Mouse (Mus musculus): ENCODE data around the gene Adap1. TPM values are rescaled to one million over a fixed set of nuclear protein-coding genes. Genes with fewer than 3 reads are reported as not detected.

Gene Adap1
- total RNA-seq, 1 experiment, result 65.0 TPM

DNA sequence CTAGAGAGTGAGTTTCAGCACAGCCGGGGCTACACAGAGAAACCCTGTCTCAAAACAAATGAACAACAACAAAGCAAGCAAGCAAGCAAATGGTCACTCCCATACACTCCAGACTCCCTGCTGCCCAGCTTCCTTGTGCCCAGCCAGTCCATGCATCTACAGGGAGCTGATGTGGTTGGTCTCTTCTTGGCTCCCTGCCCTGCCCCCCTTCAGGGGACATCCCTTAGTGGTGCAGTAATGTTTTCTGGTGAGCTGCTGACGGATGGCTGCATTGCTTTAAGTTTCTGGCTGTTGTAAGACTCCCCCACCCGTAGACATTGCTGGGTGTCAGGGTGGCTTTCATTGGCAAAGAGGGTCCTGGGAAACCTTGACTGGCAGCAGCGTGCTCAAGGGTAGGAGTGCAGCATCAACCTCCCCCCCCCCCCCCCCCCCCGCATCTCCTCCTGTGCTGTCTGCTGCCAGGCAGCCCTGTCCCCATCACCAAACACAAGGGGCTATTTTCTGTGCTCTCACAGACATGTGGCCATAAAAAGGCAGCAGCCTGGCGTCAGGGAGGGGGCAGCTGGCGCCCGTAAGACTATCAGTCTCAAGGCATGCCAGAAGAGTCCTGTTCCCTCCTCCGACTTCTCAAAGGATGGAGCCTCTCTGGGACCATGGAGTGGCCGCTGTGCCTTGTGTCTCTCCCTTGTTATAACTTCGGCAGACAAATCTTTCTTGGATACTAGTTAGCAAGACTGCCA is 43.9 kb downstream of the Adap1 start:
- in situ Hi-C loops (cut with MboI; ENCODE audit: low sequenced_read_pairs in 2 of 2, unreplicated experiment in 2 of 2), result no loop called here
- H3K27ac ChIP-seq (ENCODE audit: insufficient read depth, low read depth, low read length, poor library complexity, severe bottlenecking), result no peak overlapping the region

DNA sequence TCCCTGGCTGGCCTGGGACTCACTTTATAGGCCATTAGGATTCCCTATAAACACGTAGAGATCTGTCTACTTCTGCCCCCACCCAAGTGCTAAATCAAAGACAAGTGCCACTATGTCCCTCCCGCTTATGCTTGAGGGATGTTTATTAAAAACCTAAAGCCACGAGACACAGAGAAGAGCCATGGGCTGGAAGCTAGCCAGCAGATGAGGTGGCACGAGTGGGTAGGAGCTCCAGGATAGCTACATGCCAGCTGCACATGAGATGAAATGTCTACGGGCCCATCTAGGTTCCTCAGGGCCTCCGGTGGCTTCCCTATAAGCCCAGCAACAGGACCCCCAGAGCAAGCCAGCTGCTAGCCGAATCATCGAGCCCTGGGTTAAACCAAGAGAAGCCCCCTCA is 48.1 kb downstream of the Adap1 start:
- no peak overlapping the region for H3K9ac ChIP-seq (ENCODE audit: insufficient read depth, low read depth, low read length, poor library complexity, severe bottlenecking)
- in situ Hi-C loops (cut with MboI; ENCODE audit: low sequenced_read_pairs in 2 of 2, unreplicated experiment in 2 of 2), result no loop called here
- no peaks in the 10 kb centered on the region for H3K9me3 ChIP-seq (ENCODE audit: control insufficient read depth, insufficient read depth, low read depth, low read length)
- TF ChIP-seq HCFC1 (IDR thresholded peaks at IDR 0.05; ENCODE audit: borderline replicate concordance, insufficient read depth, low read length), result no peak
- TF ChIP-seq MAFK (IDR thresholded peaks at IDR 0.05; ENCODE audit: insufficient read depth, low read depth, low read length), result no peak
- no peak for TF ChIP-seq CHD2 (IDR thresholded peaks at IDR 0.05; ENCODE audit: low read depth, low read length)
- TF ChIP-seq ZC3H11A (IDR thresholded peaks at IDR 0.05; ENCODE audit: borderline replicate concordance, low read depth, low read length), result no peak
- TF ChIP-seq ZNF384 (IDR thresholded peaks at IDR 0.05; ENCODE audit: low read depth, low read length), result no peak
- no peak overlapping the region for H3K27ac ChIP-seq (ENCODE audit: insufficient read depth, low read depth, low read length, poor library complexity, severe bottlenecking)
- H3K36me3 ChIP-seq (ENCODE audit: control insufficient read depth, insufficient read depth, low read length, poor library complexity, severe bottlenecking), result peaks cover 11% of the 10 kb centered on the region; the same call in 1 of the 2 replicates
- DNase-seq (ENCODE audit: low read depth, low spot score), result no peak
- H3K4me1 ChIP-seq (ENCODE audit: control insufficient read depth in 2 of 2, insufficient read depth in 2 of 2, low read length in 2 of 2, poor library complexity in 1 of 2), result peaks cover 0 to 20% of the 10 kb centered on the region in 2 experiments; a peak in 1 of 4 replicates
- no peak overlapping the region for H3K4me3 ChIP-seq (ENCODE audit: insufficient read depth in 1 of 2, low read depth in 1 of 2, low read length in 2 of 2, poor library complexity in 1 of 2, severe bottlenecking in 1 of 2)

More for the DNA sequence above, 43.9 kb downstream of the Adap1 start:
- Histone ChIP-seq H3K4me1 (ENCODE audit: control insufficient read depth in 2 of 2, insufficient read depth in 2 of 2, low read length in 2 of 2, poor library complexity in 1 of 2) (peaks cover 0 to 28% of the 10 kb centered on the region in 2 experiments; a peak in 2 of 4 replicates), H3K4me3 (ENCODE audit: insufficient read depth in 1 of 2, low read depth in 1 of 2, low read length in 2 of 2, poor library complexity in 1 of 2, severe bottlenecking in 1 of 2) (no peak overlapping the region), H3K9me3 (ENCODE audit: control insufficient read depth, insufficient read depth, low read depth, low read length) (no peaks in the 10 kb centered on the region), H3K9ac (ENCODE audit: insufficient read depth, low read depth, low read length, poor library complexity, severe bottlenecking) (no peak overlapping the region; the same call in 1 of the 2 replicates), H3K36me3 (ENCODE audit: control insufficient read depth, insufficient read depth, low read length, poor library complexity, severe bottlenecking) (peaks cover 15% of the 10 kb centered on the region; the same call in 1 of the 2 replicates)
- no peak for DNase-seq (ENCODE audit: low read depth, low spot score)
- no peak for TF ChIP-seq ZNF384 (IDR thresholded peaks at IDR 0.05; ENCODE audit: low read depth, low read length)
- no peak for TF ChIP-seq CHD2 (IDR thresholded peaks at IDR 0.05; ENCODE audit: low read depth, low read length)
- no peak for TF ChIP-seq MAFK (IDR thresholded peaks at IDR 0.05; ENCODE audit: insufficient read depth, low read depth, low read length)
- TF ChIP-seq ZC3H11A (IDR thresholded peaks at IDR 0.05; ENCODE audit: borderline replicate concordance, low read depth, low read length), result no peak
- no peak for TF ChIP-seq HCFC1 (IDR thresholded peaks at IDR 0.05; ENCODE audit: borderline replicate concordance, insufficient read depth, low read length)

DNA sequence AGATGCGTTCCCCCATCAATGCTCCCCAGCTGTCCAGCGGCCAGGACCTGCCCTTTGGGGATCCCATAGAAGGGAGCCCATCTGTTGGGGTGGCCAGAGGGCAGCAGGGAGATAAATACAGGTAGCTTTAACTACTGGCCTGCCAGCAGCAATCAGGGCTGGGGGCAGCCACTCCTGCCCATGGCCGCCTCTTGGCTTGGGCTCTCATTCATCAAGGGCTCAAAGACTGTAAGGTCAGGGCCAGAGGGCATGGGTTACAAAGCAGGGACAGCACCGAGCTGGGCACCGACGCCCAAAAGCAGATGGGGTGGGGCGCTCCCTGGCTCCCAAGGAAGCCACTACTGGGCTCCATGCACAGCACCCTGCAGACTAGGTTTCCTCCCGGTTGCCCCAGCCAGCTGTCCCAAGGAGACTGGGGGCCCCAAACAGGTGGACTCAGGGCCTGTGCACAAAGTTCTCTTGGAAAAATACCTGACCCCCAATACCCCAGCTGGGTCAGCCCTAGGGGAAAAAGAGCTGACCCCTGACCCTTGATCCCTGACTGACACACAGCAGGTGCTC is 53.3 kb downstream of the Adap1 start:
- Histone ChIP-seq H3K4me3 (ENCODE audit: insufficient read depth in 1 of 2, low read depth in 1 of 2, low read length in 2 of 2, poor library complexity in 1 of 2, severe bottlenecking in 1 of 2) (no peak overlapping the region), H3K9me3 (ENCODE audit: control insufficient read depth, insufficient read depth, low read depth, low read length) (no peaks in the 10 kb centered on the region), H3K9ac (ENCODE audit: insufficient read depth, low read depth, low read length, poor library complexity, severe bottlenecking) (no peak overlapping the region), H3K27ac (ENCODE audit: insufficient read depth, low read depth, low read length, poor library complexity, severe bottlenecking) (no peak overlapping the region), H3K4me1 (ENCODE audit: control insufficient read depth in 2 of 2, insufficient read depth in 2 of 2, low read length in 2 of 2, poor library complexity in 1 of 2) (peaks cover 0 to 13% of the 10 kb centered on the region in 2 experiments; a peak in 1 of 4 replicates), H3K36me3 (ENCODE audit: control insufficient read depth, insufficient read depth, low read length, poor library complexity, severe bottlenecking) (peaks cover 32% of the 10 kb centered on the region)
- DNase-seq (ENCODE audit: low read depth, low spot score), result no peak
- TF ChIP-seq HCFC1 (IDR thresholded peaks at IDR 0.05; ENCODE audit: borderline replicate concordance, insufficient read depth, low read length), result no peak
- TF ChIP-seq ZC3H11A (IDR thresholded peaks at IDR 0.05; ENCODE audit: borderline replicate concordance, low read depth, low read length), result no peak
- no peak for TF ChIP-seq CHD2 (IDR thresholded peaks at IDR 0.05; ENCODE audit: low read depth, low read length)
- no peak for TF ChIP-seq MAFK (IDR thresholded peaks at IDR 0.05; ENCODE audit: insufficient read depth, low read depth, low read length)
- in situ Hi-C loops (cut with MboI; ENCODE audit: low sequenced_read_pairs in 2 of 2, unreplicated experiment in 2 of 2), result no loop called here

DNA sequence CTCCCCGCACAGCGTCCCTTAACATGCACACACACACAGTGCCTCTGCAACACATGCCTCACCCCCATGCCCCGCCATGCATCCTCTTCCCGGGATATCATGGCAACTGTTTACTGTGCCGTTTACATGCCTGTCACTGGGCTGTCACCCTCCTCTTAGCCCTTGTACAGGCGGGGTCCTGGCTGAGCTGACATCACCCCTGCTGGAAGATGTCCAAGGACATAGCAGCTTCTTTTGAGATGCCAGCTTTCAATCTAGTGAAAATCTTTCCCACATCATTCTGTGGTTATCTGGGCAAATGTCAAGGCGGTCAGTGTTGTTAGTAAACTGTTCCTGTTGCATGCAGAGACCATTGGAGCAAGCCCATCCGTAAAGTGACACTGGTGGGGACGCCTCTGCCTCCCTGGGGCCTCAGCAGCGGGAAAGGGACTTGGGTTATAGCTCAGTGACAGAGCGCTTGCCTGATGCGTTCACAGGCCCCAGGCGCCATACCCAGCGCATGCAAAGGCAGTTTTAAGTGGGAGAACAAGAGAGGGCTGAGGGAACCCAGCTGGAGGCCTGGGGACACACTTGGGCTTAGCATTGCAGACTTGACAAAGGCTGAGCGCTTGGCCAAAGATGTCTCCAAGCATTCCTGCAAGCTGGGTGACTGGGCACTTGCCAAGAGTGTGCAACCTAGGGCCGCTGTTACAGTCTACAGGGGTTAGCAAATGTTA is 54.5 kb downstream of the Adap1 start:
- in situ Hi-C loops (cut with MboI; ENCODE audit: low sequenced_read_pairs in 2 of 2, unreplicated experiment in 2 of 2), result no loop called here
- Histone ChIP-seq H3K27ac (ENCODE audit: insufficient read depth, low read depth, low read length, poor library complexity, severe bottlenecking) (no peak overlapping the region), H3K4me3 (ENCODE audit: insufficient read depth in 1 of 2, low read depth in 1 of 2, low read length in 2 of 2, poor library complexity in 1 of 2, severe bottlenecking in 1 of 2) (no peak overlapping the region), H3K9ac (ENCODE audit: insufficient read depth, low read depth, low read length, poor library complexity, severe bottlenecking) (no peak overlapping the region), H3K4me1 (ENCODE audit: control insufficient read depth in 2 of 2, insufficient read depth in 2 of 2, low read length in 2 of 2, poor library complexity in 1 of 2) (peaks cover 0 to 13% of the 10 kb centered on the region in 2 experiments; a peak in 1 of 4 replicates), H3K36me3 (ENCODE audit: control insufficient read depth, insufficient read depth, low read length, poor library complexity, severe bottlenecking) (peaks cover 40% of the 10 kb centered on the region), H3K9me3 (ENCODE audit: control insufficient read depth, insufficient read depth, low read depth, low read length) (no peaks in the 10 kb centered on the region)
- TF ChIP-seq ZC3H11A (IDR thresholded peaks at IDR 0.05; ENCODE audit: borderline replicate concordance, low read depth, low read length) (no peak), HCFC1 (IDR thresholded peaks at IDR 0.05; ENCODE audit: borderline replicate concordance, insufficient read depth, low read length) (no peak), ZNF384 (IDR thresholded peaks at IDR 0.05; ENCODE audit: low read depth, low read length) (no peak), CHD2 (IDR thresholded peaks at IDR 0.05; ENCODE audit: low read depth, low read length) (no peak), MAFK (IDR thresholded peaks at IDR 0.05; ENCODE audit: insufficient read depth, low read depth, low read length) (no peak)
- no peak for DNase-seq (ENCODE audit: low read depth, low spot score)

All from ES-E14 (cell line).